Mouse (Mus musculus): ENCODE data around the gene Foxf2.

- TF ChIP-seq CTCF (IDR thresholded peaks at IDR 0.05; ENCODE audit: low read depth, low read length), result no peak
- no peak for TF ChIP-seq GATA1 (IDR thresholded peaks at IDR 0.05; ENCODE audit: borderline replicate concordance, low read length)
- TF ChIP-seq GATA2 (IDR thresholded peaks at IDR 0.05; ENCODE audit: borderline replicate concordance, low read depth, low read length), result no peak
Measured at GRCm38 (mm10) chr13:31672093-31672492, 46.5 kb downstream of the Foxf2 start.

All from G1E (cell line).